Mouse (Mus musculus) gastrocnemius, postnatal 14 days (tissue): ENCODE measurements around the gene Wwox. TPM values are rescaled to one million over a fixed set of nuclear protein-coding genes. Genes with fewer than 3 reads are reported as not detected.

Source experiments
- DNase-seq: peaks from one replicate; pipeline ENCODE4 v3.0.0; 2021; ENCODE audit warnings: mixed read lengths
- intact Hi-C: fragments of 180-260 bp; cut with DNase I; formaldehyde crosslinking; loops from one replicate; pipeline ENCODE4 v1.15.1; 2025; ENCODE audit warnings: low total_unique reads
- total RNA-seq, 2 experiments: library from RNA; stranded (reverse); gene quantifications; 2 replicates each; pipeline ENCODE4 v1.2.3; 2021

Gene Wwox
- total RNA-seq, 2 experiments from 2014 or later, result 7.2 to 7.8 TPM

DNA sequence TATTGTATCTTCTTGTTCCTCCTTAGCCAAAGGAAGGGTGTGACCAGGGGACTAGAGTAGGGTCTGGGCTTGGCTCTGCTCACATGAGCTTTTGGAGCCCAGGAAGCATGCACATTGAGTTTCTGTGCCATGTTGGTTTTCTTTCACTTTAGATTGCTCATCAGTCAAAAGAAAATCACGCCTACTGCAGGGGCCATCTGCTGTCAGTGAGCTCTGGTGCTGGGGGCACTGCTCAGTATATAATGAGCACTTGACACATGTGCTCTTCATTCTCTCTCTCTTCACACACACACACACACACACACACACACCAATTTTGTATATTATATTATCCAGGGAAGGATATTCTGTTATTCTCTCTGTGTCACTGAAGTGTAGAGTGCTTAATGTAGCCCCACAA lies 141.2 kb downstream of the Wwox start:
- intact Hi-C loops, result no loop called here
- no peak for DNase-seq

DNA sequence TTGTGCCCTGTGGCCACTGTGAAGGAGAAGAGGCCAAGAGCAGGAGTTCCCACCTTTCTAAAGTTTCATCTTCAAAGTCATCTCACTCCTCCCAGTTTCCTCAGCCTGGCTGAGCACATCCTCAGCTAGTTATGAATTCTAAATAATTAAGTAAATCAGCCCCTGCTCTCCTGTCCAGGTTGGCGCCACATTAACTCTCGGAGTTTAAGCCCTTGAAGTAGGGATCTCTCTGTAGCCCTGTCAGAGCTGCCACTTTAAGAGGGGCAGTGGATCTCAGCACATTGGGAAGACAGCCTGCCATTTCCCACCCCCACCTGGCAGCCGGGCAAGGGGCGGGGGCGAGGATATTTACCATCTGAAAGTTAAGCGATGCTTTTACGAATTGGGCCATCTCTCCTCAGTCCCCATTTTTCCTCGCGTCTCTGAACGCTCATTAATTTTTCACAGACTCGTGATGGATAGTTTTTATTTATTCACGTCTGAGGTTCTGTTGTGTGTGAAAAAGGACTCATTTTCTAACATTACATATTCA lies 150.9 kb downstream of the Wwox start:
- intact Hi-C loops, result no loop called here
- no peak for DNase-seq

- peak; percentile 53 for DNase-seq
- intact Hi-C loops, result no loop called here
Observed at GRCm38 (mm10) chr8:114591296-114592280, 152.1 kb downstream of the Wwox start.

DNA sequence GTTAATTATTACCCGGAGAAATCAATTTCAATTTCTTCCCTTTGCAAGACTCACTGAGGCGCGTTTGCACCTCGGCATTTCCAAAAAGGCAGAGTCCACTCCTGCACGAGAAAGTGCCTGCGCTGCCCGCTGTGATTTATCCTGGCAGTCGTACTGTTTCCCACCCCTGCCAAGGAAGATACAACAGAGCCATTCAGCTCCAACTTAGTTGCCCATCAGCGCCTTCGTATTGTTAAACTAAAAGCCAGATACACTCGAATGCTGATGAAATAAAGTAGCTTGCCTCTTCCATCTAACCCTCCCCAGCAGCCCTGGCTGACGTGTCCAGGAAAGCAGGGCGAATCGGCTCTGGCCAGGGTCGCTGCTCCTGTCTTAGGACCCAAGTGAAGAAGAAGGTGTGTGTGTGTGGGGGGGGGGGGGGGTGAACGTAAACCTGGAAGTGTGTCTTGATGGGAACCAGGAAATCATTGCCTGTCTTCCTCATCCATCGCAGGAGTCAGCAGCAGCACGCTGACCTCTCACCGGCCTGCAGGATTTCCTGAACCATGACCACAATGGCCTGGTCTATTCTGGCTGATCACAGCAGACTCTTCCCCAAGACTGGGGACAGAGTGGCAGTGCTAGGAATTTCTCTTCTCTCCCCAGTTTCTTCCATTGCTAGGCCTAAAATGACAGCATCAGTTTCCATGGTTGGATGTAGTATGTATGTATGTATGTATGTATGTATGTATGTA lies 154.1 kb downstream of the Wwox start:
- intact Hi-C loops, result no loop called here

GRCm38 (mm10) chr8:114594811-114595210 lies 155.4 kb downstream of the Wwox start:
- no peak for DNase-seq
- intact Hi-C loops, result no loop called here

More for the DNA sequence above, 154.1 kb downstream of the Wwox start:
- DNase-seq, result no peak

DNA sequence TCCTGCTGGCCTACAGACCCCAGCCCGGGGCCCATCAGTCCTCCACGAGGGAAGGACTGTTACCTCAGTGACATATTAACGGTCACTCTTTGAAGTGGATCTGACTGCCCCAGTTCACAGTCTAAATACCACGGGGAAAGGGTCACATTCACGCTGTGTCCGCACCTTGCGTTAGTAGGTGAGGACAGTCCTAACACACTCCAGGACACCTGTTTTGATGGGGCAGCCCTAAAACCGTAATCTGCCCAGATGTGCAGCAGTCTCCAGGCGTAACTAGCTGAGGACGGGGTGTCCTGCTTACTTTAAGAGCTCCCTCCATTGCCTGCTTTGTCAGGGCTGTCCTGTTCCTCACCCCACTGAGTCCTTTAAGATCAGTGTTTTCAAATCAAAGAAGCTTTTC lies 160.1 kb downstream of the Wwox start:
- intact Hi-C loops, result no loop called here
- DNase-seq, result no peak

GRCm38 (mm10) chr8:114600196-114600595 lies 160.7 kb downstream of the Wwox start:
- no peak for DNase-seq
- intact Hi-C loops, result no loop called here

DNA sequence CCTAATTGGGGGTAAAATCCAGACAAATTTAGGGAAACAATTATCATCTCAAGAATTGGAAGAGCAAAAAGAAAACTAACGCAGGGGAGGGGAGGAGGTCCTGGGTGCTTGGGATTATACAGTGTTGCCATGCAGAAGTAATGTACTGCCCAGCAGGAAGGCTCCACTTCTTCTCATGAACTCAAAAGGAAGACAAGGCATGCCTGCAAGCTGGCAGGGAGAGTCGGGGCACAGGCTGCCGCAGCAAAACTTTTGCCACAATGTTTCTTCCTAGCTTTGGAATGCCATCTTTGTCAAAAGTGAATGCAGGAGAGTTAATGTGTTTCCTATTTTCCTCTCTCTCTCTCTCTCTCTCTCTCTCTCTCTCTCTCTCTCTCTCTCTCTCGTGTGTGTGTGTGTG lies 163.6 kb downstream of the Wwox start:
- intact Hi-C loops, result no loop called here
- no peak for DNase-seq

- DNase-seq, result no peak
- intact Hi-C loops, result no loop called here
Observed at GRCm38 (mm10) chr8:114603561-114603960, 164.1 kb downstream of the Wwox start.

GRCm38 (mm10) chr8:114604315-114604714 lies 164.9 kb downstream of the Wwox start:
- intact Hi-C loops, result no loop called here
- no peak for DNase-seq

DNA sequence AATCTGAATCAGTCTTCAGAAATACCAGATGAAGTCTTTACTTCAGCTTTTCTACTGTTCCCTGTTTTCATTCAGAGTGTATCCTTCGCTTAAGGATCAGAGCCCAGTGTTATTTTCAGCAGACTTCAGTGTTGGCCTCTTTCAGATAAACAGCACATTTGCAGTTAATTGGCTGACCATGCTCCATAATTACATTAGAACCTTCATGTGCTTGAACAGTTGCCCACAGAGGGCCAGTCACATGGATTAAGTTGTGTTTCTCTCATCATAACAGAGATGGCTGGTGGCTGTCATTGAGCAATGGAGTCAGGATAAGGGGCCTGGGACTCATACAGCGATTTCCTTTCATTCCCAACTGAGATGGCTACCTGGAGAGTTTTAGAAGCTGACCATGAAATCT lies 166.2 kb downstream of the Wwox start:
- intact Hi-C loops, result no loop called here
- DNase-seq, result no peak

DNA sequence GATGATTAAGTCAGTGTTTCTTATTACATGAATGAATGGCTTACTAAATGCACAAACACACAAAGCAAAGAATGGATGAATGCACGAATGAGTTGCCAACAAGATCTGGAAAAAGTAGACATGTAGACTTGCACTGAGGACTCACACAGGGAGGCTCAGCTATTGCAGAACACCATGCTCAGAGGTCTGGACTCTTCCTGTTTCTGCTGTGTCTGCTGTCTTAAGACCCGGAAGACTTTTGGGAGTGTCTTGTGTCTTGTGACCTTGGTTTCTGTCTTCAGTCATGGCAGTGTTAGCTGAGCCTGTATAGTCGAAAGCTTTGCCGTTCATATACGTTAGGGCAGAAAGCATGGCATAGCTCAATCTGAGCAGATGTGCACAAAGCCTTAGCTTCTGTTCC lies 169.9 kb downstream of the Wwox start:
- intact Hi-C loops, result no loop called here
- no peak for DNase-seq

DNA sequence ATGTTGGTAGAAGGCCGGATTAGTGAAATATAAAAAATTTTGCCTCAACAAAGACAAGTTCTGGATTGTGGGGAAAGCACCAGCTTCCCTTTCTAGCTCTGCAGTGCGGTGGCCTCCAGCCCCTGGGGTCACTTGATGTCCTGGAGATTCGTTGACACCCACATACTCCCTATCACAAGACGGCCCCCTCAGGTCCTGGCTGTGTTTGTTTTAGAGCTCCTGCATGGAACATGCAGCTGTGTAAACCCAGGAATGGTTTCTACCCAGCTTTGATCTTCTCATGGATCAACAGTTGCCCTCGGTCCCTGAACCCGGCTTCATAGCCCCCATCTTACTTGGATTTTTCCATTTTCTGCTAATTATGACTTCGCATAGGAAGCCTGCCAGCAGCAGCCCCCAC lies 171.6 kb downstream of the Wwox start:
- no peak for DNase-seq
- intact Hi-C loops, result no loop called here

DNA sequence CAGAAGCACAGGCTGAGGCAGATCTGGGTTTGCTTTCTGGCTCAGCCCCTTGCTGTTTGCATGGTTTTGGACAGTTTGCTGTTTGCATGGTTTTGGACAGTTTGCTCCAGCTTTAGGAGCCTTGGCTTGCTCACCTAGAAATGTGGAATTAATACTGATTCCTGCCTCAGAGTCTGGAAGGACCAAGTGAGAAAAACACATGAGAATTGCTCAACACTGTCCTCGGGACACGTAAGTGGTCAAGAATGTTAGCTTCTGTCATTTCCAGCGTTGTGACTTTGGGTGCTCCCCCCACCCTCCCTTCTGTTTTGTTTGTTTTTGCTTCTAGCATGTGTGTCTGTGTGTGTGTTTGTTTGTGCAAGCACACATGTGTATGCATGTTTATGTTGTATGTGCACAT lies 172.6 kb downstream of the Wwox start:
- intact Hi-C loops, result no loop called here
- DNase-seq, result no peak

DNA sequence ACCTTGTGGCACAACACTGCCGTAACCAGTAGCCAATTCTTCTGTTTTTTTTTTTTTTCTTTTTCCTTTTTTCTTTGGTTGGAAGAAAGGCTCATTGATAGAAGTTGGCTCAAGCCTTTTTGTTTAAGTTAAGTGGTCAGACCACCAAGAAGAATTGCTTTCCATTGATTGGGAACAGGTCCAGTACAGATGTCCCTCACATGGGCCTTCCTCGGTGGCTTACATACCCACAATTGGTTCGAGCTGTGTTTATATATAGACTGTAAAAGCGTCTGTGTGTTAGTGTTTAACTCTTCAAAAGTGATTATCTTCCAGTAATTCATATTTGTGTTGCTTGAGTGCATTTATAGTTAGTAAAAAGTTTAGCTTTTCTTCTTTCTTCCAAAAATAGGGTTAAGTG lies 176.0 kb downstream of the Wwox start:
- intact Hi-C loops, result no loop called here
- DNase-seq, result no peak

DNA sequence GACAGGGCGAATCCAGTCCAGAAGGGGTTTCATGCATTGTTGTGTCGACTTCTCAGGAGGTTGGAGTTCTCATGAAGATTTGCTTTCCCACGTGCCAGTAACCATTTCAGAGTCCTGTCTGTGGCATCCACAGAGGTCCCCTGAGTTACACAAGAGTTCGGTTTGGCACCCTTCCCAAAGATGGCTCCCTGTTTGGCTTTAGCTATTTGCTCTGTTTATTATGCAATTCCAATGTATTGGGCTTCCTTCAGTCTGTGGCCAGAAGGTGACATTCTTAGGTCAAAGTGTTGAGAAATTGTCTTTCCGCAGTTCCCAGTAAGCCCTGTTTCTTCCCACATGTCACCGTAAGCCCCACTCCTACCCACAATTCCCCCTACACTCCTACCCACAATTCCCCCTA lies 176.5 kb downstream of the Wwox start:
- DNase-seq, result no peak
- intact Hi-C loops, result no loop called here

DNA sequence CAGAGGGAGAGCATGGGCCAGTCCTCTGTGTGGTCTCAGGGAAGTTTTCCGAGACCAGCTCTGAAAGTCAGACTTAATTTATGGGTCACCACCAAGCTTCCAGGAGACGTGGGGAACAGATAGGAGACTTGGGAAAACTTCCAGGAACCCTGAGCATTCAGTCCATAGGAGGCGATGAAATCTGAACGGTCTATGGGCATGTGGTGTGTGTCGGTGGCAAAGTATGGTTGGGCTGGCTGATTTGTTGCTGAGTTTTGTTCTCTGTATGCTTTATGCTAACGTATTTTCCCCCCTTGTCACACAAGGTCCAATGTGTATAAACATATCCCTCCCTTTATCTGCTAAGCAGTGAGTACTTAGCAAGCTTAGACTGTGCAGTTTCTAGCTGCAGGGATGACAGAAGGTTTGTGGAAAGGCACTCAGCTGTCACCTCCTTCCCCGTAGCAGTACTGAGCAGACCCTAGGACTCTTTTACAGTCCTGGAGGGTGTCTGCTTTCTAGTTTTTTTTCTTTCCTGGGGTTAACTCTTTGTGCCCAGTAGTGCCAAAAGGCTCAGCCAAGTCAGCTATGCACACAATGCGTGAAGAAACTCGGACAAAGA lies 179.6 kb downstream of the Wwox start:
- intact Hi-C loops, result no loop called here
- no peak for DNase-seq

- no peak for DNase-seq
- intact Hi-C loops, result no loop called here
Observed at GRCm38 (mm10) chr8:114625402-114625801, 185.9 kb downstream of the Wwox start.

GRCm38 (mm10) chr8:114626897-114627296 lies 187.4 kb downstream of the Wwox start:
- intact Hi-C loops, result no loop called here

GRCm38 (mm10) chr8:114629719-114630118 lies 190.3 kb downstream of the Wwox start:
- no peak for DNase-seq
- intact Hi-C loops, result no loop called here

More at GRCm38 (mm10) chr8:114626897-114627296, 187.4 kb downstream of the Wwox start:
- DNase-seq, result no peak
